Mouse (Mus musculus): ENCODE data around the gene 2510039O18Rik.

Gene 2510039O18Rik

GRCm38 (mm10) chr4:147937021-147937420 lies 3.7 kb upstream of the 2510039O18Rik start:
- in situ Hi-C loops (cut with MboI), result no loop called here

- in situ Hi-C loops (cut with MboI), result no loop called here
These were observed 3.2 kb upstream of the 2510039O18Rik start for GRCm38 (mm10) chr4:147937486-147937885.

DNA sequence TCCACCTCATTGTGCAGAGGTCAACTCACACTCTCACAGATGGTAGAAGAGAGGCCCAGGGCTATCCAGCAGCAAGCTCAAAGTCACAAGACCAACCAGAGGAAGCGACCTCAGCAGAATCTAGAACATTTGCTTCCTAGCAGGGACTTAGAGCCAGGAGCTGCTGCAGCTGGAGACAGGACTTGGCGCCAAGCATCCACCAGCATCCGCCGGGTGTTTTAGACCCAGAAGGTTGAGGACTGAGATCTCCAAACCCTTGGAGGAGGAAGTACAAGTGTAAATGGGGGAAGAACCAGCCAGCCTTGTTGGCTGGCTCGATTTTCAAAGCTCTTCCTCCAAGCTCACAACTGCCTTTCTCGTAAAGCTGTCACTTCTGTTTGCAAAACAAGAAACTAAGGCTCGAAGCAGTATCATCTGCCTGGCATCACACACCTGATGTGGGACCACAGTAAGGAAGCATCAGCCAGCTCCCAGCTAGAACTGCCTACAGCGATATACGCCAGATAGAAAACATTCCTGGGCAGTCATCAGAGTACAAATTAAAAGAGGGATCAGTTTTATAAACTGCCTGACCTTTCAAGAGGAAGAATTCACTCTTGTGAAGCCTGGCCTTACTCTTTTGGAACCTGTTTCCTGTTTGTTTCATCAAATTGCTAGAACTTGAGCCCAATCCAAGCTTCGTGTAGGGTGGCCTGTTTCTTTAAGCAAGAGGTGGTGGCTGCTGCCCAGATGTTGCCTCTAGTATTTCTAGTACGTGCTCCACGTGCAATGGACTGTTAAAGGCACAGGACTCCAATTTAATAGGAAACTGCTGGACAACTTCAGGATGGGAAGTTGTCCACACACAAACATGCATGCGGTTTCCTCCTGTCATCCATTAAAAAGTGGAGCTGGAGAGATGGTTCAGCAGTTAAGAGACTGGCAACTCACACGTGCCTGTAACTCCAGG lies 2.3 kb upstream of the 2510039O18Rik start:
- in situ Hi-C loops (cut with MboI), result no loop called here

DNA sequence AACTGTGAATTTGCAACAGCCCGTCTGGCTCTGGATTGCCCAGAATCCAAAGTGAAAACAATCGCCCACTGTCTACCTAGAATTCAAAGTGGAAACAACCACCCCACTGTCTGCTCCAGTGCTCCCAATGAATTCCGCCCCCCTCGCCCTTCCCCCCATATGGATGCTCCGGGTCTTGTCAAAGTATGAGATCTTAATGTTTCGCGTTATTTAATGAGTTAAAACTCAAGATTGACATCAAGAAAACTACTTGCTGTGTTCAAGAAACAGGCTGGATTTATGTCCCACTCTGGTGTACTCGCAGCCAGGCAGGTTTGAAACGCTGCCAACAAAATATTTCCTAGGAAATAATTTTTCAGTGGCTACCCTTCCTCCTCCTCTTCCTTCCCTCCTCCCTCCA lies 584 bp upstream of the 2510039O18Rik start:
- in situ Hi-C loops (cut with MboI), result no loop called here

GRCm38 (mm10) chr4:147941045-147942020 lies 638 bp downstream of the 2510039O18Rik start:
- in situ Hi-C loops (cut with MboI), result no loop called here

DNA sequence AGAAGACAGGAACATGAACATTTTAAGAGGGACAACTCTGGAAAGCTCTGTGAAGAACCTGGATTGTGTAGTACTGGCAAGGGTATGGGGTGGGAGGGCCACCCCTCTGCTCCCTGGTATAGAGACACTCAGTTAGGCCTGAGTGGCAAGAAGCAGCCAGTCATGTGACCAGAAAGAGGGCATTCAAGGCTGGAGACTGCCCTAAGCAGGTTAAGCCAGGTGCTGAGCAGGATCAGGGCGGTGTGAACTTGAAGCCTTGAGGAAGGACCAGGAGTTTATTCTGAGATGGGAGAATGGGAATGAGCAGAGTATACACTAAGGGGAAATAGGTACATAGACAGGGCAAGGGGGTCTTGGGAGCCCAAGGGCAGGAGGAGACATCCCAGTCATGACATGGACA lies 2.3 kb downstream of the 2510039O18Rik start:
- in situ Hi-C loops (cut with MboI), result no loop called here

DNA sequence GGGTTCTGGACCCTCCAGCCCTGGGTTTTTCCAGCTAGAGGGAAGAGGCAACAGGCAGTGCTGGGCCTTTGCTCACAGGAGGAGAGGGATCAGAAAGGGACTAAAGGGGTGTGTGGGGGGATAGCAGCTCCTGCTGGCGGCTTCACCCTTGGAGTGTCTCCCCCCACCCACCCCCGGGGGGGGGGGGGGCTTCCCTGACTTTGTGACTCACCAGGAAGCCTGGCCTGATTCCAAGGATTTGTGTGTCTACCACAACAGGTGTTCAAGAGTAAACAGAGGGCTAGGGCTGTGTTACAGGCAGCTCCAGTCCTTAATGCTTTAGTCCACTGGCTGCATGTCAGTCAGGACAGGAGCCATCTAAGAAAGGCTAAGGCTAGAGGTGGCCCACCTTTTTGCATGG lies 6.8 kb downstream of the 2510039O18Rik start:
- in situ Hi-C loops (cut with MboI), result no loop called here

GRCm38 (mm10) chr4:147953590-147953989 lies 12.9 kb downstream of the 2510039O18Rik start:
- in situ Hi-C loops (cut with MboI), result no loop called here

- in situ Hi-C loops (cut with MboI), result no loop called here
These were observed 16.4 kb downstream of the 2510039O18Rik start for GRCm38 (mm10) chr4:147957141-147957540.

DNA sequence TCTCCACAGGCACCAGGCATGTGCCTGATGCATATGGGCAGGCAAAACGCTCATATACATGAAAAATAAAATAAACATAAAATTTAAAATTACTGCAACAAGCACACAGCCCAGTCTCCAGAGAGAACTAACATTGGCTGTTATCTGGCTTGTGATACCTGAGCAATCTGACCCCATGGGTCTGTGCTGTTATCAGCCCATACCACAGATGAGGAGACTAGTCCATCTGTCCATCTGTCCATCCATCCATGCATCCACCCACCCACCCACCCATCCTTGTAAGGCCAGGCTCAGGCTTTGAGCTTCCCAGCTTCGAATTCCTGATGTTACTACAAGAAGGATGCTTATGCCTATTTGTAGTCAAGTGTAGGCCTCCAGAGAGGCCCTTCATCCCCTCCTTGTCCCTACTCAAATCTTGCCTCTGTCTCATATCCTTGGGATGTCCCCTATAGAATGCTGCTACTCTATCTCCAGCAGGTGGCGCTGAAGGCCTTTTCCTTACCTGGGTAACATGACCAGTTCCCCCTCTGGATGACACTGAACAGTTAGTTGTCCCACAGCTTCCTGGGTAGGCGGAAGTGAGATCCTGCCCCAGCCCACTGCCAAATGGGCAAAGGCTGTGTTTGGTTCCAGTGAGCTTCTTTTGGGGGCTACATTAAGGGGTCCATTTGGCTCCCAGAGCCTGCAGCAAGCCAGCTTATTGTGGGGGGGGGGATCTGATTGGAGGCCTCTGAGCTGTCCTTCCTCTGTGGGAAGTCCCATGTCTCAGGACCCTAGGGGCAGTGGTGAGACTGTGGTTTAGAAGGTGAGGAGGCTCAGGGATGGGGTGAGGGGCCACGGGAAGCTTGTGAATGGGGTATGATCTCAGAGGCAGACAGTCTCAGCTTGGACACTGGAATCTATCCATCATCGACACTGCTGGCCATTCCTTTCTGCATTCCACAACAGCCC lies 19.5 kb downstream of the 2510039O18Rik start:
- in situ Hi-C loops (cut with MboI), result no loop called here

DNA sequence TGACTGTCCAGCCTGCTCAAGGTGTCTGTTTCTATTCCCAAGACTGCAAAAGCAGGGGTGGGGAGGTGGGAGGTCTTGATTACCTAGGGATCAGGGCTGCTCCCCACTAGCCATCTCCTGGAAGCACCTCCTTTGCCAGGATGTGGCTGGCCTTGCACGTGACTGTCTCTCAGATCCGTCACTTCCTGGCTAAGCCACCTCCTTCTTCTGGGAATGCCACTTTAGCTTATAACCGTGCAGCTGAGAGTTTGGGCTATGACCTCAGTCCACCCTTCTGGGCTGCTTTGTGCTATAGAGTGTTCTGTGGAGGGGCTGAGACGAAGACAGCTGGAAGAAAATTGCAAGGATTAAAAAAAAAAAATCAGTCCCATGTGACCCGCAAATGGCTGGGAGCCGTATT lies 22.1 kb downstream of the 2510039O18Rik start:
- in situ Hi-C loops (cut with MboI), result no loop called here

DNA sequence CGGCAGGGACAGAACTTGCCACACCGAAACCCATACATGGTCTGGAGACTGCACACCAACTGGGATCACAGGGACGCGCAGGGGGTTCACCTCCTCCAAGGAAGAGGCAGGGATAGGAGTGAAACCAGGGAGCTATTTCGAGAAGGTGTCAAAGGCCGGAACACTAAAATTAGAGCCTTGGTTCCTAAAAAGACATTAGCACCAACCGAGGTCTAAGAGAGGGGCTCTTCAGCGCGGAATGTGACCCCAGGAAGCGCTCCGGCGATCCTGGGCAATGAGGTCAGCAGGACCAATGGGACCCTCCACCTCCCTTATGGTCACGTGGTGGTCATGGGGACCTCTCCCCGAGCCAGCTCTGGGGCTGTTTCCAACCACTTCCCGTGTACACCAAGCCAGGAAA lies 22.9 kb downstream of the 2510039O18Rik start:
- in situ Hi-C loops (cut with MboI), result no loop called here

DNA sequence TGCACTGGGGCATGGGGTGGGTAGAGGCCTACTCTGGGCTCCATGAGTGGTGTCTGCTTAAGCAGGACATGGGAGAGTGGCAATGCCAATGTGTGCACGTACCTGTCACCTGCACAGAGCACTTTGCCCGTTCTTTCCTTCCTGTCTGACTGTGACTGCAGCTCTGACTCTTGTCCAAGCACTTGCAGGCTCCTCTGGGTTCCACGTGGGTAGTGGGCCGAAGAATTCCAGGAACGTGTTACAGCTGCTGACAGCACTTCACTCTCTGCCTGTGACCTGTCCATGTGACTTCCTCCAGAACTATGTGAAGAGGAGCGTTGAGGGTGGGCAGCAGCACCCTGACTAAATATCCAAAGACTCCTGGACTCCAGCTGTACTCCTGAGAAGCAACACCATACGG lies 25.0 kb downstream of the 2510039O18Rik start:
- in situ Hi-C loops (cut with MboI), result no loop called here

- in situ Hi-C loops (cut with MboI), result no loop called here
These were observed 28.1 kb downstream of the 2510039O18Rik start for GRCm38 (mm10) chr4:147968816-147969215.

- in situ Hi-C loops (cut with MboI), result no loop called here
These were observed 28.6 kb downstream of the 2510039O18Rik start for GRCm38 (mm10) chr4:147969337-147969736.

DNA sequence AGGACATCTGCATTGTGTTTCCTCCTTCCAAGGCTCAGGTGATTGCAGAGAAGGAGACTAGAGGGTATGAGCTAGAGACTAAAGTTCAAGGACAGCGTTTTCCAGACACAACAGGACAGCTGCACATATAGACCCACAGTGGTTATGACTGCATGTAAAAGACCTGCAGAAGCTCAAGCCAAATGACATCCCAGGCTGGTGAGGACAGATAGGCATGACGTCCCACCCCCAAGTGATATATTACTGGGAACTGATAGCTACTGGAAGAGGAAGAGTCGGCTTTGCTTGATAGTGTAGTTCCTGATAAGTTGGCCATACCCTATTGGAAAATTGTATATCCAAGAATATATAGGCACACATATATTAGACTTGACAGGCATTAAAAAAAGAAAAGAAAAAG lies 35.5 kb downstream of the 2510039O18Rik start:
- in situ Hi-C loops (cut with MboI), result no loop called here

DNA sequence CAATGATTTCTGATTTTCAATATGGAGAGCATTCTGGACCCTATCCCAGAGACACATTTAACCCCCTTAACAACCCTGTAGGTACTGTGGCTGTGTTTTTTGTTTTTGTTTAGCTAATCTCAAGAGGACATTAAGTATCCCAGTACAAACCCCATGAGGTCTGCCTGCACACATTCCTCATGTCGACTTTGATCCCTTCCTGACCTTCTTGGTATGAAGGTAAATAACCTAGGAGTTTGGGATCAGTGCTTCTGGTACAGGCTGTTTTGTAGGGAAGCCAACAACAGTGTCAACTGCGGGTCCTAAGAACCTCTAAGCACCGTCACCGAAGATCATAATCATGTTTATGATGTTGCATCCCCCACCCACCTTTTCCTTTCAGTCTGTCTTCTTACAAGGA lies 37.0 kb downstream of the 2510039O18Rik start:
- in situ Hi-C loops (cut with MboI), result no loop called here

GRCm38 (mm10) chr4:147978391-147978790 lies 37.7 kb downstream of the 2510039O18Rik start:
- in situ Hi-C loops (cut with MboI), result no loop called here

GRCm38 (mm10) chr4:147979441-147979860 lies 38.8 kb downstream of the 2510039O18Rik start:
- in situ Hi-C loops (cut with MboI), result no loop called here

DNA sequence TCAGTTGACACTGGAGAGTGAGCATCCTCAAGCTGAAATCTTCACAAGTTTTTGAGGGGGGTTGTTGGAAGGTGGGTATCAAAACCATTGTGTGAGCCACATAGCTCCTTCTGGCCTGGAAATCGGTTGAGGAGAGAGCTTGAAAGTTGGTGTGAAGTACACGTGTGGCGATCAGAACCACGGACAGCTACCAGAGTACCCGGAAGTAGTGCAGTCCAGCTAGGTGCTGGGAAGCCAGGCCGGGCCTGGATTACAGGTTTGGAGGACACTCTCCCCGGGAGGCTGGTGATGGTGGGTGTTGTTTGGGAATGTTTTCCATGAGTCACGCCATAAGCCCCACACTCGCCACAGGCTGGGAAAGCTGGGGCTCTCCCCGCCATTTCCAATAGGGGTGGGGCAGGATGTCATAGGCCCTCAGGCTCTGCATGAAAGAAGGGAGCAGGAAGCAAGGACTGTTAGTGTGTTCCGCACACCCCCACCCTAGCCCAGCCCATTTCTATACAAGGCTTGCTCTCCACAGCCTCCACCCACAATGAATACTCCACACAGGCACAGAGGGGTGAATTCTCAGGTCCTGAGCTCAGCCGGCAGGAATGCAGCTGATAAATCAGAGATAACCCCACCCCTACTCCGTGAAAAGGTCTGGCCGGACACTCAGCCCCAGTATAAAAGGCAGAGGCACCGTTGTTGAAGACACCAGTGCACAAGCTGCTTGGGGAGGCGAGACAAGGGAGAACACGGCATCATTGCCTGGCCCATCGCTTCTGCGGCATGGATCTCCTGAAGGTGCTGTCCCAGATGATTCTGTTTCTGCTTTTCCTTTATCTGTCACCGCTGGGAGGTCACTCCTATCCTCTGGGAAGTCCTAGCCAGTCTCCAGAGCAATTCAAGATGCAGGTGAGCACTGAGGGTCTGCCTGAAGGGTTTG lies 44.8 kb downstream of the 2510039O18Rik start, which contains the start of gene Nppb:
Gene Nppb (plus strand): TSS at position 584 of the 928 bp plus-strand sequence.
- in situ Hi-C loops (cut with MboI), result no loop called here

Data from mature B cell (primary cell).